Mouse (Mus musculus) kidney, postnatal 25 days (tissue): ENCODE data around the gene Ctsf.
"Not testable (repeated sequence)": the region's sequence is repeated elsewhere in the genome, so short reads cannot be mapped to it uniquely, and the experiment has no call there.

Experiments
- DNase-seq, 2 experiments: peaks; one replicate each; pipeline ENCODE4 v3.0.0; 2021; ENCODE audit warnings: mixed read lengths in 2 of 2

Ctsf gene

DNA sequence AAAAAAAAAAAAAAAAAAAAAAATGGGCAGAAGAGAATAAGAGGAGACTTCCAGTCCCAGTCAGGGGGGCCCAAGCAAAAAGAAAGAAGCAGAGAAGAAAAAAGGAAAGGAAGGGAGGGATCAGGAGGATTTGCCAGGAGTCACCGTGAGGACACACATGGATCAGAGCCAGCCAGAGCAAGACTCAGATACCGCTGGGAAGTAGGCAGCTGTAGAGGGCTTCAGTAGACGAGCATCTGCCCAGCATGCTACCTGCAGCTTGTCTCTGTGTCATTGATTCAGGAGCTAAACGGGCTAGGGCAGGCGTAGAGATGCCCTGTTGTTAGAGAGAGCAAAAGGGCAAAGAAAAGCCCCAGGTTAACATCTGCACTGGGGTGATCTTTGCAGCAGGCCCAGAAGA is 4.6 kb upstream of the Ctsf start:
- DNase-seq, result no peak

DNA sequence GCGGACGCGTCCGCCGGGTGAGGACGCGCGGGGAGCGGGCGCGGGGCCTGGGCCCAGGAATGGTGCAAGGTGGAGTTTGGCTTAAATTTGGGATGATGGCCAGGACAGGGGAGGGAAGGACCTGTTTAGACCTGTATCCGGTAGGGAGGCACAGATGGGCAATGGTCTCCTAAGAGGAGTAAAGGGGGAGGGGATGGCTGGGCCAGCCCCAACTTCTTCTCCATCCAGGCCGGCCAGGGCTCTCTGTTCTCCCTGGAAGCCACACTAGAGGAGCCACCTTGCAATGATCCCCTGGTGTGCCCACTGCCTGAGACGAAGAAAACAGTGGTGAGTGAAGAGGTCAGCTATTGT is 515 bp downstream of the Ctsf start:
- no peak for DNase-seq

DNA sequence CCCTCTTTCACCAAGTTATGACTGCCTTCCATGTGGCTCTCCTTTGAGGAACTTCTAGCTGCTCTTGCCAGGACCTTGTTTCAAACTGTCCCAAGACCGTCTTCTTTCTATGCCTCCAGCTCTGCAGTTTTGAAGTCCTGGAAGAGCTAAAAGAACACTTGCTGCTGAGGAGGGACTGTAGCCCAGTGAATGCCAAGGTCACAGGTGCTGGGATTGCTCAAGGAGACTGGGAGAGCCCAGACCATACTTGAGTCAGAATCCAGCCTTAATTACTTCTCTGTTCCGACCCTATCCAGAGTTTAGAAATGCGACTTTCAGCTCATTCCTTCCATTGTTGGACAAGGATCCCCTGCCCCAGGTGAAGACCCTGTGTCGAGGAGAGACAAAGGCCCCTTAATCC is 1.0 kb downstream of the Ctsf start:
- no peak for DNase-seq

DNA sequence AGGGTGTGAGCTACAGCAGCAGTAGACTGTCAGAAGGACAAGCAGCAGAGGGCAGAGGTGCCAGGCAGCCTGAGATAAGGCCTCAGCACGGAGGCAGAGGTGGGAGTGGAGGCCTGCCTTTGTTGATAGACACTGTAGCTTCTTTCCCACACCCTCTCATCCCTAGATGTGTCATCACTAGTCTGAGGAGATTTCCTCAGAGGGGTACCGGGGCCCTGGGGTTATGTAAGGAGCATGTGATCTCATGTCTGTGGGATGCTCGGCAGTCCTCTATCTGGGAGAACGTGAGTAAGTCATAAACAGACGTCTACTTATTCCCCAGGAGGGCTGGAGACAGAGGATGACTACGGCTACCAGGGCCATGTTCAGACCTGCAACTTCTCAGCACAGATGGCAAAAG is 4.2 kb downstream of the Ctsf start:
- DNase-seq, result no peak

DNA sequence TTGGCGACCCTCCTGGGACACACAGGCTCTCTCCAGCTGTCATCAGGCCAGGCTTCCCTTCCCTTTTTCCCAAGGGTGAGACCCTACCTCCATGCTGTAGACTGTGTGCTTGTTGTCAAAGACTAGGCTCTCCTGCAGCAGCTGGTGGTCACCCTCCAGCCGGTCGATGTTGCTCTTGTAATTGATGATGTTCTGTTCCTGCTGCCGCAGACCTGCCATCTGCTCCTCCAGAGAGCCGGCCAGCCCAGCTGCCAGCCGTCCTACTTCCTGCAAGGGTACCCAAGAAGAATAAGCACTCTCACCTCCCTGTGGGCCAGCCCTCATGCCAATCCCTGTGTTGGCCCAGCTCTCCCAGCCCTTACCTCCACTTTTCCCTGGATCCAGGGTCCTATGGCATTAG is 8.1 kb downstream of the Ctsf start:
- no peak for DNase-seq

DNA sequence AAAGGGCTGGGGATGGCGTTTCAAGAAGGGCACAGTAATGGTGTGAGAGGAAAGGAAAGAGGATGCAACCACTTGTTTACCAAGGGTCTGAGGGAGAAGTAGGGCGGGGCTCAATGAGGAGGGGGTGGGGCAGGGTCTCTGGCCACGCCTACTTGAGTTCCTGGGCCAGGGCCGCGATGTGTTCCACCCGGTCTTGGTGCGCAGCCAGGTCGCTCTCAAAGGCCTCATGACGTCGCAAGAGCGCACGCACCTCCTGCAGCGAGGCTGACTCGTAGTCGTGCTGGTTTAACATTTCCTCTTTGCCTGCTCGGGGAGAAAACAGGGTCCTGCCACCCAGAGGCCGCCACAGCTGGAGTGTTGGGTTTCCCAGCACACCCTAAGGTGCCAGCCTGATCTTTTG is 10.2 kb downstream of the Ctsf start:
- DNase-seq, result peak; percentile 46 to 70

DNA sequence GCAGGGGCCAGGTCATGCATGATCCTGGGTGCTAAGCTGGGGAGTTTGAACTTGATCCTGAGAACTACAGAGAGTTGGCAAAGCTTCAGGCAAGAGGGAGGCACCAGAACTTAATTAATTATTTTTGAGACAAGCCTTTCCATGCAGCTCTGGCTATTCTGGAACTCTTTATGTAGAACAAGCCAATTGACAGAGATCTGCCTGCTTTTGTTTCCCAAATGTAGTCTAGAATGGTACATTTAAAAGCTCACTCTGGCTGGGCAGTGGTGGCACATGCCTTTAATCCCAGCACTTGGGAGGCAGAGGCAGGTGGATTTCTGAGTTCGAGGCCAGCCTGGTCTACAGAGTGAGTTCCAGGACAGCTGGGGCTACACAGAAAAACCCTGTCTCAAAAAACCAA is 19.7 kb downstream of the Ctsf start:
- DNase-seq, result not testable (repeated sequence)

DNA sequence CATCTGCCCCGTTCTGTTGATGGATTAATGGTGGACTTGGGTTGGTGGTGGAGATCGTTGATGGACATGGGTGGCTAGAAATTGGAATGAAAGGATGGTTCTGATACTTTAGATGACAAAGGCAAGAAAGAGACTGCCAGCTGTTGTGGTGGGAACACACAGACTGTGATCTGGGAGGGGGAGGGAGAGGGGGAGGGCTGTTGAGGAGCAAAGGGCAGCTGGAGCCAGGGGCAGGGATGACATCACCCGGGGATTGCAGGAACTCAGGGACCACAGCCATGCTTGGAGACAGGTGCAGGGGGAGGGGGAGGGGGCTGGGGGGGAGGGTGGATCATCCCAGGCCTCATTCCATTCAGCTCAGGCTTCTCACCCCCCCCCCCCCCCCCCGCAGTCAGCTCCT is 21.3 kb downstream of the Ctsf start:
- no peak for DNase-seq

DNA sequence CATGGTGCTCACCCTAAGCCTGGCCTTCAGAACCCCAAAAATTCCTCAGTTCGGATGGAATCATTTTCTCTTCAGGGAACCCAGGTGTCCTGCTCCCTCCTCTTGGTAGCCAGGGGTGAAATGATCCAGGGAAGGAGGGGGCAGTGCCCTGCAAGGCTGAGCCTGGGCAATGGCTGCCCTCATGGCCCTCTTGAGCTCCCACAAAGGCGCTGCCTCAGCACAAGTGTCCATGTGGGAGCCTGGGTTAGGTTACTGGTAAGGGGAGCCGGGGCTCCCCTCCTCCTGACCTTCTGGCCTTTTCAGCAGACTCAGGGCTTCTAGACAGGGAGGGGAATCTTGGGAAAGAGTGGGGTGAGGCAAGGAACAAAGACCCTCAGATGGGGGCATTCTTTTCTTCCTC is 21.8 kb downstream of the Ctsf start:
- no peak for DNase-seq

DNA sequence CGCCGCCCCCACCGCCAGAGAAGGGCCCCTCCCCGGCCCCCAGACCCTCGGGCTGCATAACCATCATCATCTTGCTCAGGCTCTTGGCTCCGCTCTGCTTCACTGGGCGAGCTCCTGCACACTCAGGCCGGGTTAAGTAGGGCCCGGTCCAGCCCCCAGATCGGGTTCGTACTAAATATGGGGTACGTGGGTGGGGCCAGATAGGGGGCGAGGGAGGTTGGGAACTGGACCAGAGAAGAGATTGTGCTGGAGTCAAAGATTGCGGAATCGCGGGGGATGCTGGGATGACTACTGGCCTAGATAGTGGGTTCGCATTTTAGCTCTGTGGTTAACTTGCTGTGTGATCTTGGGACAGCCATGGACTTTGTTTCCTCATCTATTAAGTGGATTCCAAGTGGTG is 22.9 kb downstream of the Ctsf start, which contains the start of gene Actn3:
Gene Actn3 (minus strand): TSS at position 125 of the 400 bp plus-strand sequence.
- peak; percentile 45 to 60 for DNase-seq

DNA sequence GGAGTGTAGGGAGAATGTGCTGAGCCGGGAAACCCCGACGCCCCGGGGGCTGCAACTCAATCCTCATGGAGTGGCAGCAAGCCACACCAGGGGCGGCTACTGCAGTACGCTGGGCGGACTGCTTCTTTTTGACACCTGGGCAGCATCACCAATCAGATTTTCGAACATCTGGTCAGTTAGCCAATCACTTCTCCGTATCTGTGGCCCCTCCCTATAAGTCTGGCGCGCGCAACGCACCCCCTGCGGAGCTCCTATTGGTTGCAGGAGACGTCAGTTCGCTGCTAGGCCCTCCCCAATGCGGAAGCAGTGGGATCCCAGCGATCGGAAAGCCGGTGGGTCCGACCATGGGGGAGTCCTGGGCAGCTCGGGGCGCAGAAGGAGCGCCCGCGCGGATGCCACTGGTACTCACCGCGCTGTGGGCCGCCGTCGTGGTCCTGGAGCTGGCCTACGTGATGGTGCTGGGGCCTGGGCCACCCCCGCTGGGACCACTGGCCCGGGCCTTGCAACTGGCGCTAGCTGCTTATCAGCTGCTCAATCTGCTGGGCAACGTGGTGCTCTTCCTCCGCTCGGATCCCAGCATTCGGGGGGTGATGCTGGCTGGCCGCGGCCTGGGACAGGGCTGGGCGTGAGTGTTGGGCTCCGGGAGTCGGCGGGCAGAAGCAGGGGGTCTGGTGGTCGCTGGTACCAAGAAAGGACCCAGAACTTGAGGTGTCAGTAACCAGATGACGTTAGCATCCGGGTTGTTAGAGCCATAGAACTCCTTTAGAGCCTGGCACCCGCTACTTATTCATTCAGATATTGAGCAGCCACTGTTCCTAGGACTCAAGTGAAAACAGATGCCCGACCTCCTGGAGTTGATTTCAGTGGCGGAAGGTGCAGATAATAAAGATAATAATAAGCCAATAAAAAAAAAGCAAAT is 23.7 kb downstream of the Ctsf start, which contains the start of gene Zdhhc24:
Gene Zdhhc24 (plus strand): TSS at position 264 of the 919 bp plus-strand sequence.
- peak; percentile 95 to 97 for DNase-seq

DNA sequence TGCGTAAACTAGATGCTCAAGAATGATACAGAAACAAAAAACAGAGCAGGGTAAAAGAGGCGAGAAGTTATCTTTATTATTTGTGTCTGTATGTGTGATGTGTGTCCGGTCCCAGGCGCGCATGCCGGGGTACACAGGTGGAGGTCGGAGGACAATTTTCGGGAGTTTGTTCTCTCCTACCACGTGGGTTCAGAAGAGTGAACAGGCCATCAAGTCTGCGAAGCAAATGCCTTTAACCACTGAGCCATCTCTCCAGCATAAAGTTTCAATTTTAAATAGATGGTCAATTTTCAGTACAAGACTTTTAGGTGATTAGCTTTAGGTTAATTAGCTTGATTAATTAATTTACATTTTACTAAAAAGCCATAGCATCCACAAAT is 24.4 kb downstream of the Ctsf start:
- DNase-seq, result no peak

DNA sequence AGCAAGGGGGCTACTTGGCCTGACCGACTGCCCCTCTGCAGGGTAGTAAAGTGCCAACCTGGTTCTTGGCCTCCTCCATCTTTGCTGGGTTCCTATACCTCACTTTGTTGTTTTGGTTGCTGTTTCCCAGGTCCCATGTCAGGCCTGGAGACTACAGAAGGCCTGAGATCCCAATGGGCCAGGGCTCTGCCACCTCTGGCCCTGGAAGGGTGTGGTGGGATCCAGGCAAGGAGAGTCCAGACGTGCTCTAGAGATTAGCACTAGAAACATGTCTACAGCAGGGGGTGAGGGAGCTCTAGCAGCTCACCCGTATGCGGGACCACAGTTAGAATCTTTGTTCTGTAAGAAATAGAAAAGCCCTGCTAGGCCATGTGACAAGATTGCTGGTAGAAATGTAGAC is 29.0 kb downstream of the Ctsf start:
- no peak for DNase-seq

DNA sequence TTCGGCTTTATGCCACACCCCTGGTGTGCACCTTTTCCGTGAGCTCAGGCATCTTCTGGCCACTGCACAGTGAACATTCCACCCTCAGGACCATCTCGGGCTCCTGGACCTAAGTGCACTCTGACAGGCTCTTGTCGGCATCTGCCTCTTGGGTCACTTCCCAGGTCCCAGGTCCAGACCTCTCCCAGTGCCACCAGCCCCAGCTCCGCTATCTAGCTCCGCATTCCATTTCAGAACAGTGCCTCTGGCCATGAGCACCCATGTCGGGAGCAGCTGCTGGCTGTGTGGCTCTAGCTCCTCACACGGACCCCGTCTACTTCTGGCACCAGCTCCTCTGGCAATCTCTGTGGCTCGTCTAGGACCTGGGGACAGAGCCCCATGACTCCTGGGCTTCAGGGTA is 34.9 kb downstream of the Ctsf start:
- DNase-seq, result no peak

DNA sequence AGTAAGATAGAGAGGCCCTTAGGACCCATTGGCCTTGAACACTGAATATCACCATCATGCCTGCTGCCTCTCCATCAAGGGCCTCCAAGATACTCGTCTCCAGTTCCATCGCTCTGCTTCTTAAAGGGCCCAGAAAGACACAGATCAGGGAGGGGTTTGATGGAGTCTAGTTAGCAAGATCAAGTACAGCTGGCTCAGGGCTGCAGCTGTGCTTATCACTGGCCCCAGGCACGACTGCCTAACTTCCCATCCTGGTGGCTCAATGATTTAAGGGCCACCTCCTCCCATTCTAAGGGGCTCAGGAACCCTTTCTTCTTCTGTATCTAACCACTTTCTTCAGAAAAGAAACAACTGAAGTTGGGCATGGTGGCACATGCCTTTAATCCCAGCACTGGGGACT is 36.9 kb downstream of the Ctsf start:
- no peak for DNase-seq

DNA sequence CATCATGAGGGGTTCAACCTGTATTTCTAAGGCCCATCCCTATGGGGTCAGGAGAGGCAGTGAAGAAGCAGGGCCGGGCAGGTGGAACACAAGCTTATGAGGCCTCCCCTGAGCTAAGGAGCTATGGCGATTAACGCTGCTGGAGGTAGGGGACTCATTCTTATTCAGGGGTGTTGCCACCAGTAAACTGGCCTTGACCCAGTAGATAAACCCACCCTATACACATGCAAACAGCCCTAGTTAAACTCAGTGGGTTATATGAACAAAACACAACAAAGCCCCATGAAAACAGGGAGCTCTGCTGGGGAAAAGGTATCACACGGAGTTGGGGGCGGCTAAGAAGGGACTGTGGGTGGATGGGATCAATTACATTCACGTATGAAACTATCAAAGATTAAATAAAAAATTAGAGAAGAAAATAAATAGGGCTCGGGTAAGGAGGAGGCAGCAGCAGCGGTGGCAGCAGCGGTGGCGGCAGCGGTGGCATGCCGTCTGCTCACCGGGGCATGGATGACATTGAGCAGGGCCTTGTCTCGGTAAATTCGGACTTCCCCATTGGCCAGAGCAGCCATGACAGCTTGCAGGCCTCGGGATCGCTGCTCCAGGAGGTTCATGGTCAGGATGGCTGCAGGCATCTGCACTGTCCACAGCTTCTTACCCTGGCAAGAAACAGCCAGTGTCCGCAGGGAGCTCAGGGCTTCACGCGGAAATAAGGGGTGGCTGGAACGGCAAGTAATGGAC is 42.0 kb downstream of the Ctsf start:
- no peak for DNase-seq

DNA sequence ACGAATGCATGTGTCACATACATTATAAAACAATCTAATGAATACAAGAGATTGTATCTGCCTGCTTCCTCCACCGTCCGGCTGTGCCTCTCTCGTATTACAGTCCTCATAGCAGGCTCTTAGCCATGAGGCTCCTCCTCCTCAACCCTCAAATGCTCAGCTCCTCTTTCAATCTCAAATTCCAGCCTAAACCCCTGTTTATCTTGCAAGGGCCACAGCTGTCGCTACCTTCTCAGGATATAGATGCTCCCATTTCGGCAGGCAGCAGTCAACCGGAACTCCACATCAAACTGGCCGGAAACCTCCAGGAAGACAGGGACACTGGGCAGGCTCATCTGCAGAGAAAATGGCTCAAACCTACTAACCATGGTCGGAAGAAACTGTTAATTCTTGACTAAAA is 44.0 kb downstream of the Ctsf start:
- no peak for DNase-seq

DNA sequence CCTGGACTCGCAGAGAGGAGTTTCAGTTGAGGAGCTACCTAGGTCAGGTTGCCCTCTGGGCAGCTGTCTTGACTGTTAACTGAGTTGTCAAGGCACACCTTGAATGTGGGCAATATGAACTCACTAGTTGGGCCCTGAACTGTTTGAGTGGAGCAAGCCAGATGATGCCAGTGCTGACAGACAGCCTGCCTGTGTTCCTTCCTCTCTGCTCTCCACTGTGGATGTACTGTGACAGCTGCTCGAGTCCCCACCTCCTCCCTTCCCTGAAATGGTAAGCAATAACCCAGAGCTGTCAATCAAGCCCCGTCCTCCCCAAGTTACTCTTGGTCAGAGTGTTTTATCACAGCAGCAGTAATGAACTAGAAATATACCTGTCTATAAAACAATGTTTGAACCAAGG is 45.0 kb downstream of the Ctsf start:
- DNase-seq, result no peak

DNA sequence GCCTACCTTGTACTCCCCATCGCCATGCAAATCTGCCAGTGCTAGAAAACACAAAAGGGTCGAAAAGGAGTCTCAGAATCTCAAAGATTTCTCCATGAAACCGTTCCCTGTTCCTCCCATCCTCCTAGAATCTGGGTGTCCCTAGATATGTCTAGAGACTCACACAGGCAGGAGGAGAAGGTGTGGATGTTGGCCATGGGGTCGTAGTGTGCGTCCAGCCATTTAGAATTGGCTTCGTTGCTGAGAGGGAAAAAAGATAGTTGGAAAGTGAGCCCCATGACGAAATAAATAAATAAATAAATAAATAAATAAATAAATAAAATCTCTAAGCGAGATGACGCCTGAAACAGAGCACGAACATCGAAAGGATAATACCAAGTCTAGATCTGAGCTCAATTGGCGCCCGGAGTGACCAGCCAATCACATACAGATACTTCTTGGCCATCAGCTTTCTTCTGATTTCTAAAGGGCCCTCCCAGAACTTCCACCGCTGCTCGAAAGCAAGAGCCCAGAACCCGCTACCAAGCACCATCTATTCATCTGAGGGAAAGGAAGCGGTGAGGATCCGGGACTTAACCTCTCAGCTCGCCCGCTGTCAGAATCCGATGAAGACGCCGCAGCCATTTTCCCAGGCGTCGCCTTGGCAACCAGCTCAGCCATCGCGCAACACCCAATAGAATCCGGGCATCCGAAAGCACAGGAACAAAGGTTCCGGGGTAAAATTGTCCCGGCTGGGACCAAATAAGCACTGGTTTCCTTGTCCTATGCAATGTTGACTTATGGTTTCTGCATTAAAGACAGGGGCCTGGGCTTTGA is 51.3 kb downstream of the Ctsf start, which contains the start of gene Bbs1:
Gene Bbs1 (minus strand): TSS at position 650 of the 816 bp plus-strand sequence.
- DNase-seq, result peak; percentile 88 to 89

DNA sequence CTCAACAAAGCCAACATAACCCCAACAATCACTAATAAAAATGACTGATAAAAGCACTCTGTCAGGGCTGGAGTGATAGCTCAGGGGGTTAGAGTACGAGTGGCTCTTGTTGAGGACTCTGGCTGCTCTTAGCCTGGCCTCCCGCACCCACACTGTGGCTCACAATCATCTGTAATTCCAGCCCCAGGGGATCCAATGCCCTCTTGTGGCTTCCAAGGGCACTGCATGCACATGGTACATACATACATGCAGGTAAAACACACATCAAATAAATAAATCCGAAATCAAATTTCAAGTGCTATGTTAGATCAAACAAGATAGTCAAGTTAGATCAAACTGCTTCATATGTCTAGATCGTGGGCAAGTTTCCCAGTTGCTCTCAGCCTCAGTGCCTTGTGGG is 53.2 kb downstream of the Ctsf start:
- peak; percentile 60 to 66 for DNase-seq

DNA sequence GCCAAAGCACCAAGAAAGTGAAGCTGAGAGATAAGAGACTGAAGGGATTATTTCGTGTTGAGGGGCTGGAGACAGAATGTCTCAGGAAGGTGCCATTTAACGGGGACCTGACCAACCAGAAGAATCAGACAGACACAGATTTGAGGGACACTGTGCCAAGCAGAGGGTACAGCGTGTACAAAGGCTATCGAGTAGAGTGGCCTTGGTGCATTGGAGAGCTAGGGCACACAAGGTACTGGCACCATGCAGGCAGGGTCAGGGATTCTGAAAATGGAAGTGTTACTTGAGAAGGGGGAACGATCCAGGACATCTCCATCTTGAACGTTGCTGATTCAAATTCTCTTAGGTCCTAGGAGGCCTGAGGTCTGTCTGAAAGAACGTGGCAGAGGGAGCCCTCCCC is 54.4 kb downstream of the Ctsf start:
- no peak for DNase-seq
